Mouse (Mus musculus): ENCODE measurements at regions not wholly inside any gene's neighbourhood (a gene's known extent, or its start where the extent isn't known, plus 50 kb on each side); places are given as distances from the start of the nearest gene placed in this dataset.

DNA sequence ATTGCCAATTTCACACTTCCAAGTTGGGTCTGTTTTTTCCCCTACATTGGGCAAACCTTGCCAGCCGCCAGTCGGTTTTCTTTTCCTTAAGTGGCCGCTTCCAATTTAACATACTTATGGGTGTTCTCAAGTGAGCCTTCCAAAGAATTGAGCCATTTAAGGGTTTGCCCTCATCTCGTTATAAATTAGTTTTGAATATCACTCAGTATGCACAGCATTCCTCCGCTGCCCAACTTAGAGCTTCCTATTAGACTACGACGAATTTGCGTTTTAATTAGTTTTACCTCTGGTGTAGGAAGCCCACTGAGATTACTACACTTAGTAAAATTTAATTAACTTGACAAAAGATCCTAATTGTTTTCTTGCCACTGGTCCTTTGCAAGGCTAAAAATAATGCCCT lies 209.9 kb downstream of the Cdh11 start:
- 75% methylated on average over 8 of the region's 8 CpGs for WGBS
- H3K4me1 ChIP-seq (ENCODE audit: insufficient read depth, low read length), result no peaks in the 10 kb centered on the region
- no peaks in the 10 kb centered on the region for H3K9me3 ChIP-seq (ENCODE audit: low read length)
- H3K27me3 ChIP-seq (ENCODE audit: insufficient read depth, low read length), result no peaks in the 10 kb centered on the region
- no peak overlapping the region for H3K27ac ChIP-seq (ENCODE audit: low read length)
- no peaks in the 10 kb centered on the region for H3K36me3 ChIP-seq (ENCODE audit: insufficient read depth, low read length)
- H3K4me2 ChIP-seq (replicated peaks; ENCODE audit: low read depth, low read length), result no peak overlapping the region
- H3K4me3 ChIP-seq (ENCODE audit: low read length), result no peak overlapping the region
- no peak for ATAC-seq (ENCODE audit: low FRiP score, low TSS enrichment)
- no peak overlapping the region for H3K9ac ChIP-seq (replicated peaks; ENCODE audit: low read length)

DNA sequence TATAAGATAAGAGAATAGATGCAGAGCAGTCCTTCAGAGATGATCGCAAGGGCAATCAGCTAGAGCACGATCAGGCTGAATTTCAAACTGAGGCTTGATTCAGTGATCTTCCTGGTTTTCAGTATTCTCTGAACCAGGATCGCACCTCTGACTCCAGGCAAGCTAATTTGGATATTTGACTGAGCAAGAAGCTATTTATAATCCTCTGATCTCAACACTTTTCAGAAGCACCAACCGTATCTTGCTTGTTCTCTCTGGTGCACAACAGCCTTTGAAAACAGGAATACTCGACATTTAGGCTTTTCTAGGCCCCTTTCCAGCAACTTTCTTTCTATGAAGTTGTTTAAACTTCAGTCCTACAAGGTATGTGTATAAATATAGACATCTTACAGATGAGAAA lies 217.7 kb downstream of the Cdh11 start:
- no peak overlapping the region for H3K4me3 ChIP-seq (ENCODE audit: low read length)
- H3K9ac ChIP-seq (replicated peaks; ENCODE audit: low read length), result no peak overlapping the region
- H3K36me3 ChIP-seq (ENCODE audit: insufficient read depth, low read length), result no peaks in the 10 kb centered on the region
- ATAC-seq (ENCODE audit: low FRiP score, low TSS enrichment), result no peak
- WGBS, result 85% methylated on average over 5 of the region's 5 CpGs
- no peak overlapping the region for H3K4me2 ChIP-seq (replicated peaks; ENCODE audit: low read depth, low read length)
- no peaks in the 10 kb centered on the region for H3K27me3 ChIP-seq (ENCODE audit: insufficient read depth, low read length)
- H3K27ac ChIP-seq (ENCODE audit: low read length), result no peak overlapping the region
- no peaks in the 10 kb centered on the region for H3K4me1 ChIP-seq (ENCODE audit: insufficient read depth, low read length)
- no peaks in the 10 kb centered on the region for H3K9me3 ChIP-seq (ENCODE audit: low read length)

DNA sequence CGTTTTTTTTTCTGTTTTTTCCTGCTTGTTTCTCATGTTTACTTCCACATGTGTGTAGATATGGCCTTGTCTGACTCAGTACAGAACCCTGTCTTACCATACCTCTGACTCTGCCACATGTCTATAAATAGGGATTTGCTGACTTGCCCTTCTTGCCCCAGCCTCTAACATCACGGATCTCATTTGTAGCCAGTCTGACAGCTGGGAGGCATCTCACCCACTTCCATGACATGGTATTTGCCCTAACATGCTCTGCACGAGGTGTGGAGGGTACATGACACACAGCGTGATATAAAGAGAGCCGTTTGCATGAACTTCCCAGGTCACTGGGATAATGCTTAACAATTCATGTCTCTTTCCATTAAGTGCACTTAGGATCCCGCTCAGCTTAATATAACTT lies 231.2 kb downstream of the Cdh11 start:
- no peak for ATAC-seq (ENCODE audit: low FRiP score, low TSS enrichment)
- Histone ChIP-seq H3K27me3 (ENCODE audit: insufficient read depth, low read length) (no peaks in the 10 kb centered on the region), H3K4me2 (replicated peaks; ENCODE audit: low read depth, low read length) (no peak overlapping the region), H3K9me3 (ENCODE audit: low read length) (no peaks in the 10 kb centered on the region), H3K36me3 (ENCODE audit: insufficient read depth, low read length) (no peaks in the 10 kb centered on the region), H3K9ac (replicated peaks; ENCODE audit: low read length) (no peak overlapping the region), H3K4me1 (ENCODE audit: insufficient read depth, low read length) (peaks cover 6% of the 10 kb centered on the region; the same call in 1 of the 2 replicates), H3K4me3 (ENCODE audit: low read length) (no peak overlapping the region), H3K27ac (ENCODE audit: low read length) (peak overlapping the region; percentile 89)
- 34% methylated on average over 6 of the region's 6 CpGs for WGBS

DNA sequence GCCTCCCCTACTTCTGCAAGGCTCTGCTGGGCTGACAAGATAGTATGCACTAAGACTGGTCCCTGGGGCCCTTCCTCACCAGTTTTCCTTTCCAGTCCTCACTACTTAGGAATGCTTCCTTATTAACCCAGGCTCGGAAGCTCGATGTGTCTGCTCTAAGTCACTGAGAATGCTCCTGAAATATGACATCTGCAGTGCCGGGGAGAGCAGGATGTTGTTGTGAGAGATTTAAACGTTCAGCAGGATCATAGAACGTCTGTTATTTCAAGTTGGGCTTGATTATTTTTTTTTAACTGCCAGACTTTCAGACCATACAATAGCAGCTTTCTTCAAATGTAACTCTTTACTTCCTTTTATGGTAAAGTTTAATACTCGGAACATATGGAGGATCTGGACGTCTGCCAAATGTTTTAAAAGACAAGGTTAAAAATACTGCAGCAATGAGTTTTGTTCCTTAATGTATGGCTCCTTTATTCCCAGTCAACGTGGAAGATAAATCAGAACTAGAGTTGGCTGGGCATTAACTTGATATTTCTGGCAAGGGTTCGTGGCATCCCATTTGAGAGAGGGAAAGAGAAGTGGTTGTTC lies 232.0 kb downstream of the Cdh11 start:
- Histone ChIP-seq H3K4me1 (ENCODE audit: insufficient read depth, low read length) (peaks cover 6% of the 10 kb centered on the region; the same call in 1 of the 2 replicates), H3K4me3 (ENCODE audit: low read length) (no peak overlapping the region), H3K36me3 (ENCODE audit: insufficient read depth, low read length) (no peaks in the 10 kb centered on the region), H3K27me3 (ENCODE audit: insufficient read depth, low read length) (no peaks in the 10 kb centered on the region), H3K27ac (ENCODE audit: low read length) (peak overlapping the region; percentile 89), H3K9ac (replicated peaks; ENCODE audit: low read length) (no peak overlapping the region), H3K9me3 (ENCODE audit: low read length) (no peaks in the 10 kb centered on the region), H3K4me2 (replicated peaks; ENCODE audit: low read depth, low read length) (no peak overlapping the region; the same call in 1 of the 2 replicates)
- ATAC-seq (ENCODE audit: low FRiP score, low TSS enrichment), result peak; percentile 88
- WGBS, result 21% methylated on average over 9 of the region's 9 CpGs

DNA sequence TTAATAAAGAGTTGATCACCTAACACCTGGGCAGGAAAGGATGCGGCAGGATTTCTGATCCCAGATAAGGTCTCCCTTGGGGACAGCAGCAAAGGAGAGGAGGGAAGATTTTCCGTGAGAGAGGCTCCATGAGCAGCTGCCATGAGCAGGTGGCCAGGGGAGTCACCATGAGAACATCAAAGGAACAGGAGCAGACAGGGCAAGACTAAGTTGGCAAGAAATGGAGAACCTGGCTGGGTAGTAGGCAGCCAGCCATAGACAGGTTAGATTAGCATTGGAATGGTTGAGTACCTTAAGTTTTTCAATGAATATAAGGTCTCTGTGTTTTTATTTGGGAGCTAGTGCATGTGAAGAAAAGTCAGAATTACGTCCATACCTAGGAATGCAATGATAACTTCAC lies 246.6 kb downstream of the Cdh11 start:
- Histone ChIP-seq H3K9me3 (ENCODE audit: low read length) (no peaks in the 10 kb centered on the region), H3K4me3 (ENCODE audit: low read length) (no peak overlapping the region), H3K27ac (ENCODE audit: low read length) (no peak overlapping the region), H3K4me2 (replicated peaks; ENCODE audit: low read depth, low read length) (no peak overlapping the region), H3K9ac (replicated peaks; ENCODE audit: low read length) (no peak overlapping the region), H3K4me1 (ENCODE audit: insufficient read depth, low read length) (no peaks in the 10 kb centered on the region), H3K36me3 (ENCODE audit: insufficient read depth, low read length) (no peaks in the 10 kb centered on the region), H3K27me3 (ENCODE audit: insufficient read depth, low read length) (no peaks in the 10 kb centered on the region)
- no peak for ATAC-seq (ENCODE audit: low FRiP score, low TSS enrichment)
- WGBS, result 55% methylated on average over 3 of the region's 3 CpGs

DNA sequence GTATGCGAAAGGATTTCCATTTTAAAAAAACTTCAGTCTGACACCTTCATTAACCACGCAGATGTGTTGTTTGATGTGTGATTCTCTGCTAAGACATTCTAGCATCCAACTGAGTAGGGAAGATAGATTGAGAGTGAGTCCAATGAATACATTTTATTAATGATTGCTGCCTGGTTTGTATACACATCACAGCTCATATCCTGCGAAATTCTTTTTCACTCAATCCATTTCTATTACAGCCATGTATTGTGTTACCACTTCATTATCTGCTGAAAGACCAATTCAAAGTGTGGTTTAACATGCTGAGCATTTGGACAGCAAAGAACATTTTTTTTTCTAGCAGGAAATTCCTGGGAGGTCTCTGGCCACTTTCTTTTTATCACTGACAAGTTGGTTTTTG lies 247.4 kb downstream of the Cdh11 start:
- Histone ChIP-seq H3K36me3 (ENCODE audit: insufficient read depth, low read length) (no peaks in the 10 kb centered on the region), H3K4me3 (ENCODE audit: low read length) (no peak overlapping the region), H3K9me3 (ENCODE audit: low read length) (no peaks in the 10 kb centered on the region), H3K4me2 (replicated peaks; ENCODE audit: low read depth, low read length) (no peak overlapping the region), H3K27me3 (ENCODE audit: insufficient read depth, low read length) (no peaks in the 10 kb centered on the region), H3K9ac (replicated peaks; ENCODE audit: low read length) (no peak overlapping the region), H3K4me1 (ENCODE audit: insufficient read depth, low read length) (no peaks in the 10 kb centered on the region), H3K27ac (ENCODE audit: low read length) (no peak overlapping the region)
- WGBS, result 84% methylated on average over 3 of the region's 3 CpGs
- no peak for ATAC-seq (ENCODE audit: low FRiP score, low TSS enrichment)

DNA sequence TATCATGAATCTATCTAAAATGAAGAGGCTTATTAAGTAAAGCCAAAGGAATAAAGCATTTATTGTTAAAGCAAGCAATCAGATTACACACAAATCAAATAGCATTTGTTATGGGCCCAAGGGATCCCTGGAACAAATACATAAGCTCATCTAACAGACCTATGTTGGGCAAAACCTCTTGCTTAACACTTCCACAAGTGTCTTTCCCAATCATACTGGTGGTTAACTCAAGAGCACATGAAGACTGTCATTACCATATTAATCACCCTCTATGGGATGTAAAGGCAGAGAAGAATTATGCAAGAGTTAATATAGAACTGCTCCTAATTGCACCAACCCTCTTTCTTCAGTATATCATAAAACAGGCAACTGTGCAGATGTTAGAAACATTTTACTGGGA lies 267.0 kb downstream of the Cdh11 start:
- no peaks in the 10 kb centered on the region for H3K4me1 ChIP-seq (ENCODE audit: insufficient read depth, low read length)
- H3K36me3 ChIP-seq (ENCODE audit: insufficient read depth, low read length), result no peaks in the 10 kb centered on the region
- no peak overlapping the region for H3K4me2 ChIP-seq (replicated peaks; ENCODE audit: low read depth, low read length)
- ATAC-seq (ENCODE audit: low FRiP score, low TSS enrichment), result no peak
- H3K9me3 ChIP-seq (ENCODE audit: low read length), result no peaks in the 10 kb centered on the region
- H3K9ac ChIP-seq (replicated peaks; ENCODE audit: low read length), result no peak overlapping the region
- no peak overlapping the region for H3K27ac ChIP-seq (ENCODE audit: low read length)
- no peaks in the 10 kb centered on the region for H3K27me3 ChIP-seq (ENCODE audit: insufficient read depth, low read length)
- H3K4me3 ChIP-seq (ENCODE audit: low read length), result no peak overlapping the region

DNA sequence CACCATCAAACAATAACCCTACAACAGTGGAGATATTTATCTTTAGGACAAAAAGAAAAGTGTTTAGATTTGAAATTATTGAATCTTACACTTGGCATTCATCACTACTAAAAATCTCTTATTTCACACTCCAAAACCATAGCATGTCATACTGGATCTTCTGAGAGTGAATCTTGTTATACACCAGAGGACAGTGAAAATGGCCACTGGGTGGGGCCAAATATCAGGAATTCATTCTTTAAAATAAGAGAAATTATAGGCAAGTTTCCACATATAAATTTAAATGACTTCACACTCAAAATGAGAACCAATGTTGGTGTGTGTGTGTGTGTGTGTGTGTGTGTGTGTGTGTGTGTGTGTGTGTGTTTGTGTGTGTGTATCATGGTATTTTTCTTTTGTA lies 269.7 kb downstream of the Cdh11 start:
- Histone ChIP-seq H3K36me3 (ENCODE audit: insufficient read depth, low read length) (no peaks in the 10 kb centered on the region), H3K27me3 (ENCODE audit: insufficient read depth, low read length) (no peaks in the 10 kb centered on the region), H3K4me2 (replicated peaks; ENCODE audit: low read depth, low read length) (no peak overlapping the region), H3K4me3 (ENCODE audit: low read length) (no peak overlapping the region), H3K9ac (replicated peaks; ENCODE audit: low read length) (no peak overlapping the region), H3K4me1 (ENCODE audit: insufficient read depth, low read length) (no peaks in the 10 kb centered on the region), H3K9me3 (ENCODE audit: low read length) (no peaks in the 10 kb centered on the region), H3K27ac (ENCODE audit: low read length) (no peak overlapping the region)
- ATAC-seq (ENCODE audit: low FRiP score, low TSS enrichment), result no peak

DNA sequence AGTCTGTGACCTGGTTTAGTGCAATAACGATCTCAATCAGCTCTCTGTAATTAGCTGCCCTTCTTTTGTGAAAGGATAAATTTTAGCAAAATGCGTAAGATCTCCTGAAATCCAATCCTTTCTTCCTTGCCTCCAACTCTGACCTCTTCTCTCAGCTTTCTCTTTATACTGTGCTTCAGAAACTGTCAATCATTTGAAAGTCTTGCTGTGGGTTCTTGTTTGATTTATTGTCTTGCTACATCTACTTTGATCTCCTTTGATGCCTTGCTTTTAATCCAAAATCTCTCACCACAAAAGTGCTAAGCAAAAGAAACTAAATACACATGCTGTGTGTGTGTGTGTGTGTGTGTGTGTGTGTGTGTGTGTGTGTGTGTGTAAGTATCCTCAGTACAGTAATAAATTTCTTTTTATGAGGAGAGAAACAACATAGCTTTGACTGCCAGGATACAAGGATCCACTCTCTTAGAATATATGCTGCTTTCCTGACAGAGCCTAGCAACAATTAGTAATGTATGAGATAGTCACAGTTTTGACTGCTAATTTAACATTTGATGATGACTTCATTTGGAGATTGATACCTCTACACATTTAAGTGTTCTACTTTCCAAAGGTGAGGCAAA lies 270.5 kb downstream of the Cdh11 start:
- no peaks in the 10 kb centered on the region for H3K27me3 ChIP-seq (ENCODE audit: insufficient read depth, low read length)
- no peaks in the 10 kb centered on the region for H3K9me3 ChIP-seq (ENCODE audit: low read length)
- no peak overlapping the region for H3K27ac ChIP-seq (ENCODE audit: low read length)
- WGBS, result 40% methylated on average over 2 of the region's 2 CpGs
- H3K36me3 ChIP-seq (ENCODE audit: insufficient read depth, low read length), result no peaks in the 10 kb centered on the region
- H3K9ac ChIP-seq (replicated peaks; ENCODE audit: low read length), result no peak overlapping the region
- H3K4me2 ChIP-seq (replicated peaks; ENCODE audit: low read depth, low read length), result no peak overlapping the region
- no peak for ATAC-seq (ENCODE audit: low FRiP score, low TSS enrichment)
- H3K4me1 ChIP-seq (ENCODE audit: insufficient read depth, low read length), result no peaks in the 10 kb centered on the region
- H3K4me3 ChIP-seq (ENCODE audit: low read length), result no peak overlapping the region

DNA sequence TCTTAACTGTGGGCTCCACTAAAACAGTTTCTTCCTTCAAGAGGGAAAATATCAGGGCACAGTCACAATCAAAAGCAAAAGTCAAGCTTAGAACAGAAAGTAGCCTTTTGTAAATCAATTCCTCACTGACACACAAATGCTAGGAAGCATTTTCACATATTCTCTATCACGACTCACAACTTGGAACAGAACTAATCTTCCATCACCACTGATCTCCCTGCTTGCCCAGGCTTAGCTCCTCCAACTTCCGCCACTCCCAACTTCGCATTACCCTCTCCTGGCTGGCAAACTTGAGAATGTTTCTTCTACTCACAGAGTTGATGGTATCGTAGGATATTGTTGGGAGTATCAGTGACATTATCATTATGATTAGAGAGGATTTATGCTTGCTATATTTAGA lies 284.7 kb downstream of the Cdh11 start:
- WGBS, result 84% methylated on average over 4 of the region's 4 CpGs
- no peak overlapping the region for H3K4me2 ChIP-seq (replicated peaks; ENCODE audit: low read depth, low read length)

More for the DNA sequence above, 284.7 kb downstream of the Cdh11 start:
- H3K4me3 ChIP-seq (ENCODE audit: low read length), result no peak overlapping the region
- no peaks in the 10 kb centered on the region for H3K9me3 ChIP-seq (ENCODE audit: low read length)
- ATAC-seq (ENCODE audit: low FRiP score, low TSS enrichment), result no peak
- no peak overlapping the region for H3K9ac ChIP-seq (replicated peaks; ENCODE audit: low read length)
- peaks cover 6% of the 10 kb centered on the region; the same call in 1 of the 2 replicates for H3K4me1 ChIP-seq (ENCODE audit: insufficient read depth, low read length)
- H3K36me3 ChIP-seq (ENCODE audit: insufficient read depth, low read length), result no peaks in the 10 kb centered on the region
- no peak overlapping the region for H3K27ac ChIP-seq (ENCODE audit: low read length)
- no peaks in the 10 kb centered on the region for H3K27me3 ChIP-seq (ENCODE audit: insufficient read depth, low read length)

Measured in kidney, embryonic 16.5 days (tissue).